Mouse (Mus musculus) activated CD4-positive, CD25-positive, alpha-beta regulatory T cell, adult 4 months (primary cell): Measurements from ENCODE around the gene Cubn. TPM values are rescaled to one million over a fixed set of nuclear protein-coding genes. Genes with fewer than 3 reads are reported as not detected.

ENCODE experiments used
- ATAC-seq: one replicate; pipeline ENCODE4 v1.8.0; 2017
- polyA plus RNA-seq, 2 experiments: library from polyadenylated mRNA; unstranded; fragments of 100-300 nt; shearing (Covaris generic); gene quantifications; one replicate each; pipeline ENCODE4 v1.2.1; 2017

Gene Cubn
- polyA plus RNA-seq, 2 experiments from 2014 or later: 0.05 to 0.15 TPM

- ATAC-seq: no peak
These were observed 257.7 kb downstream of the Cubn start for GRCm38 (mm10) chr2:13233902-13234301.

- peak; percentile 62 for ATAC-seq
These were observed 258.3 kb downstream of the Cubn start for GRCm38 (mm10) chr2:13233254-13233835.

DNA sequence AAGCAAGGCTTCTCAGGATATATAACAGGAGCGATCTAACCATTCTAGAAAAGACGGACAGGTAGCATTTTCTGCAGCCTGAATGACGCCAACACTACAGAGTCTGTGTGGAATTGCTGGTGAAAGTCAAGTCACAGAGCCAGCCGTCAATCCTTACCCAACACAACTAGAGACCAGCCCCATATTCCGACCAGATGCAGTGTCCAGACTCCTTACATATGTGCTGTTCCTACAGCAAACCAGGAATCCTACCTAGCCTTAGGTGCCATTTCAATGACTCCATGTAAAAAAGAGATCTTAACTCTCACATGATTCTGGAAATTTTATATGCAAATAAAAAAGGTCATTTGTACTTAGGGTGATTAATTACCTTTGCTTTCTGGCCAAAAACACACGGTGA lies 259.3 kb downstream of the Cubn start:
- no peak for ATAC-seq

GRCm38 (mm10) chr2:13229686-13230085 lies 261.9 kb downstream of the Cubn start:
- no peak for ATAC-seq

Other genes starting within 250 kb of the Cubn start
- 10 to 100 TPM; 73.2 to 78.3 TPM for gene Rsu1, start 220.4 kb downstream of the Cubn start, polyA plus RNA-seq
- gene Trdmt1, start 52.9 kb upstream of the Cubn start, polyA plus RNA-seq: 10 to 100 TPM; 16.2 to 17.0 TPM
- gene Vim, start 82.1 kb upstream of the Cubn start, polyA plus RNA-seq: 100 to 1,000 TPM; 703 to 754 TPM